Mouse (Mus musculus): ENCODE data around the gene Clca2.
"Not testable (repeated sequence)": the region's sequence is repeated elsewhere in the genome, so short reads cannot be mapped to it uniquely, and the experiment has no call there.

Clca2 gene

DNA sequence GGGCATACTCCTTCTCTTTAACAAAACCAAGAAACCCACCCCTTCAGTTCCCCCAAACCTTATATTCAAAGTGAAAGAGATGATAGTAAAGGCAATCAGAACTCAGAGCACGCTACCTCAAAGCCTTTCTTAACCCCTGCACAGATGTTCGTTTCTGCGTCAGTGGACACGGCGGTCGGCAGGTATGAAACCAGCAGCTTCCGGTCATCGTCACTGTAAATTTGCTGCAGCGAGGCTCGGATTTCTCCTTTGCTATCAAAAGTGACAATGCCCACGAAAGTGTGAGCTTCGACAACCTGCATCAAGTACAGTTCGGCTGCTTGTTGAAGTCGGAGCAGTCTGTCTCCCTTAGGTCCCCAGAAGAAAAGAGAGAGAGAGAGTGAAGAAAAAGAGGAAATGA is 13.1 kb downstream of the Clca2 start:
- DNase-seq (ENCODE audit: low spot score) = no peak

DNA sequence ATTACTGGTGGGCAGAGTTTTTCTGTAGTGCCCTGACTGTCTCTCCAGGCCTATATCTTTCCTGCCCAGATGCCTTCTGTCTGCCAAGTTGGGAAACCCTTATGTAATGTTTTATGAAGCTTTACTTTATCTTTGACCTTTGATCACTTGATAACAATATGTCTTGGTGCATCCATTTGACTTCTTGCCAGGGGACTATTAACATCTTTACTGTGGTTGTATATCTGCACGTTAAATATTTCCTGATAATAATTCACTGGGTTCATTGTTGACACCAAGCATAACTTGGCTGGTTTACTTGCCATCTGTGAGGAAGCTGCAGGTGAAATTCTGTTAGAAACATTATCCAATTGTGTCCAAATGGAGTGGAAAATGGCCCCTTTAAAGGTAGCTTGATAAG is 16.2 kb downstream of the Clca2 start:
- DNase-seq (ENCODE audit: low spot score) = no peak

DNA sequence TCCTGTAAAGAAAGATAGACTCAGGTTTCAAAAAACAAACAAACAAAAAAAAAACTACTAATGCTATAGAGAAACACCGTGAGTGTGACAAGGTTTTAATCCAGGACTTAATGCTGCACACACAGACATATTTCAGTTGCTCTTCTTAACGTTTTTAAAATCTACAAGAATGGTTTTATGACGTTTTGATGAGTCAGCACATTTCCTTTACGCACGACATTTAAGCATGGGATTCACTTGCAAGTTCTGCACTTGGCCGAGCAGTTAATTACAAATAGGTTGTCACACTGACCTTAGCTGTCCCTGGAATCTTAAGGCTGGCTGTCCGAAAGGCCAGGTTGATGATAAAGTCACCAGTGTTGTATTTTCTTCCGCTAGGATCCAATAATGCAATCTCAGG is 18.3 kb downstream of the Clca2 start:
- DNase-seq (ENCODE audit: low spot score) = no peak

- no peak for DNase-seq (ENCODE audit: low spot score)
Measured at GRCm38 (mm10) chr3:145078405-145078804, 20.8 kb downstream of the Clca2 start.

DNA sequence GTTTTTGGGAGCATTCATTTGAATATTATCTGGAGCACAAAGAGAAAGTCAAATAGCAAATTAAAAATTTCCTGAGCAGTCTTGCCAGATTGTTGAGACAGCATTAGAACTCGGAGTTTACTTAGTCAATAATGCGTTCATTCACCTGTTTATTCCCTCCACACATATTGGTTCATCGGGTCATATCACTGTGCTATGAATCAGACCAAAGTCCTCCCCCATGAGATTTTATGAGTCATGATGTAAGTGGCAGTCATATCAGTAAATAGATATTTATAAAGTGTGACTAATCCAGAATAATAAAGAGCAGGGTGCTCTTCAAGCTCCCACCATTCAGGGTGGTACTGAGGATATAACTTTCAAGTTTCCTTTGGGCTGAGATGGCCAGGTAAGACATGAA is 26.9 kb downstream of the Clca2 start:
- DNase-seq (ENCODE audit: low spot score) = no peak

DNA sequence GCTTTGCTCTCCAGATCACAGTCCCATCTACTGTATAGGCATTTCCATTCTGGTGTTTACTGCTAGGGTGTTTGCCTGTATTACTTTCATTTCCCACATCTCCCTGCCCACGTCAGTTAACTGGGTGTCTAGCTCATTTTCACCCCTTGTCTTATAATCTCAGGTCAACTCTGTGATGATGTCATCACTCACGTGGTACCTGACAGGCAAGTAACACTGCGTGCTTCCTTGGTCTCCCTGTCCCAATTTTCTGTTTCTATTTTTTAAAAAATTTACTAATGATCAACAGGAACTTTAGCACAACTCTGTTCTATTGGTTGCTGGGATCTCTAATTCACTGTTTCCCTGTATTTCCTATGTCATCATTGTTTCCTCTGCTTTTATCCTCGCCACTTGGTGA is 30.3 kb downstream of the Clca2 start:
- no peak for DNase-seq (ENCODE audit: low spot score)

- not testable (repeated sequence) for DNase-seq (ENCODE audit: low spot score)
Measured at GRCm38 (mm10) chr3:145055138-145055537, 44.1 kb downstream of the Clca2 start.

DNA sequence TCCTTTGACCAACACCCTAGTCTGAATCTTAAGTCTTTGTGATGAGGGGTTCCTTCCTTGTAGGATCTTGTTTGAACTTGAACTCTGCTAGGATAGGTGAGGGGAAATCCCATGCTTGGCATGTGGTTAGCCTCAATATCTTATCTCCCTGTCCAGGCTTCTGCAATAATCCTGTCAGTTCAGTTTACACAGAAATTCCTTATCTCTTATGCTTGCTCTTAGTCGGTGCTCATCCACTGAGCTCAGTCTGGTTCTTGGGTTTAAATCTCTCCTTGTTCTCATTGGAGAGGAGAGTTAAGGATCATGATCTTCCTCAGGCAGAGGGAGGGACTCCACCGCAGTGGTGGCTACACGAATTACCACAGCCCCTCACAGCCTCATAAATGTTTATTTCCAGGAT is 49.4 kb downstream of the Clca2 start:
- no peak for DNase-seq (ENCODE audit: low spot score)

GRCm38 (mm10) chr3:145038813-145039212 is 60.4 kb downstream of the Clca2 start:
- DNase-seq (ENCODE audit: low spot score) = no peak

- no peak for DNase-seq (ENCODE audit: low spot score)
Measured at GRCm38 (mm10) chr3:145032676-145033075, 66.6 kb downstream of the Clca2 start, which contains the start of gene Clca1. TSS of gene Clca1 (minus strand) at chr3:145032776.

- DNase-seq (ENCODE audit: low spot score) = no peak
Measured at GRCm38 (mm10) chr3:145028036-145028435, 71.2 kb downstream of the Clca2 start.

- no peak for DNase-seq (ENCODE audit: low spot score)
Measured at GRCm38 (mm10) chr3:145026750-145027149, 72.5 kb downstream of the Clca2 start.

All from testis, postnatal 14 days (tissue).